Mouse (Mus musculus) megakaryocyte, embryonic 14.5 days (primary cell): ENCODE data around the gene Kifc3. TPM values are rescaled to one million over a fixed set of nuclear protein-coding genes. Genes with fewer than 3 reads are reported as not detected.

Experiments used
- H3K27me3 ChIP-seq: replicated peaks from 2 replicates; pipeline ENCODE3; 2012; ENCODE audit warnings: inconsistent platforms
- H3K36me3 ChIP-seq: replicated peaks from 2 replicates; pipeline ENCODE3; 2012; ENCODE audit warnings: low read length, inconsistent platforms, mixed read lengths
- H3K4me1 ChIP-seq: 2 replicates; pipeline ENCODE4 v1.6.1; 2012; ENCODE audit warnings: inconsistent platforms
- H3K4me3 ChIP-seq: replicated peaks from 2 replicates; pipeline ENCODE3; 2012; ENCODE audit warnings: moderate library complexity, mild to moderate bottlenecking, inconsistent platforms
- H3K9me3 ChIP-seq: 2 replicates; pipeline ENCODE4 v1.6.1; 2012; ENCODE audit warnings: inconsistent platforms
- FLI1 ChIP-seq: IDR thresholded peaks from 2 replicates; pipeline ENCODE4 v1.6.1; 2012; ENCODE audit warnings: low read length, inconsistent platforms, mixed read lengths
- GATA1 ChIP-seq: IDR thresholded peaks from 3 replicates; pipeline ENCODE4 v1.6.1; 2012; ENCODE audit warnings: mixed read lengths, low read length, inconsistent platforms, borderline replicate concordance
- polyA plus RNA-seq: library from polyadenylated mRNA; stranded (reverse); fragments of >175 nt; gene quantifications from 2 replicates; pipeline ENCODE4 v1.2.3, GENCODE M21; 2012; ENCODE audit warnings: low replicate concordance; ENCODE audit not compliant: insufficient read depth

Kifc3 gene
- polyA plus RNA-seq, 1 experiment = 53.9 TPM

DNA sequence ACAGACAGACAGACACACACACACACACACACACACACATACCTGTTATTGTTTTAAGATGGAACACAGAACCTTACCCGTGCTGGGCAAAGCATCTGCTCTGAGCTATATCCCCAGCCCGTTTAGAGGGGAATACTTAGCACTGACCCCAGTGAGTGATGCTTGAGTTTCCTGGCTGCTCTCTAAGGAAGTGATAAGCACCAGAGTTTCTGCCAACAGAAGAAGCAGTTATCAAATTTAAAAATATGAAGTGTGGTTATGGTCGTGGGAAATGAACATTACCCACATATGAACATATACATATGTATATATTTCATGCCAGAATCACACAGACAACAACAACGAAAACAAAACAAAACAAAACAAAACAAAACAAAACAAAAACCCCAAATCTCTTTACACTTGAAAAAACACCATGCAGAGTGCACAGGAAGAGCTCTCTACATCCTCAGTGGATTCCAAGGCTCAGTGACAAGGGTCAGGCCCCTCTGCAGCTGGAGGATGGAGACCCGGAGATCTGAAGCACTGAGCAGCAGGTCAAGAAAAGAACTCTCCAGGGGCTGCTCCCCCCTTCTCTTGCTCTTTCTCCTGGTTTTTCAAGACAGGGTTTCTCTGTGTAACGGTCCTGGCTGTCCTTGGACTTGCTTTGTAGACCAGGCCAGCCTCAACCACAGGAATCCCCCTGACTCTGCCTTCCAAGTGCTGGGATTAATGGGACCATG, 142.6 kb downstream of the Kifc3 start:
- H3K4me3 ChIP-seq = peak overlapping the region; percentile 88
- peaks cover 22% of the 10 kb centered on the region for H3K36me3 ChIP-seq
- no peaks in the 10 kb centered on the region for H3K9me3 ChIP-seq
- H3K4me1 ChIP-seq = peaks cover 91% of the 10 kb centered on the region
- no peak for TF ChIP-seq GATA1
- no peak for TF ChIP-seq FLI1
- no peaks in the 10 kb centered on the region for H3K27me3 ChIP-seq

DNA sequence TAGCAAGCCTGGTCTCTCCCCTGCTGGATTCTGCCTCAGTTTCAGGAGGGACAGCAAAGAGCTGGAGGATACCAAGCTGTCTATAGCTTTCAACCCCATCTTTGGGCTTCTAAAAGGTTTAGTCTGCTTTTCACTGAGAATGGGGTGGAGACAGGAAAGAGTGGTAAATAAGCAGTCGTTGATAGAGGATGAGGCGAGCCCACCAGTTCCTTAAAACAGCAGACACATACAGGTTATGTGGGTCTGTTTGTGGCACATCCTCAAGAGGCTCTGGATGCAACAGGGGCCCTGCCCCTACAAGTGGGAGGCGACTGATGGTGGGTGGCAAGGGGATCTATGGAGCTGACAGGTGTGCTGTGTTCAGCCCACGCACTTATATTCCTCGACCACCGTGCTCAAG, 144.0 kb downstream of the Kifc3 start:
- peaks cover 27% of the 10 kb centered on the region for H3K36me3 ChIP-seq
- no peaks in the 10 kb centered on the region for H3K9me3 ChIP-seq
- H3K4me3 ChIP-seq = peak overlapping the region; percentile 88
- no peaks in the 10 kb centered on the region for H3K27me3 ChIP-seq
- peaks cover 98% of the 10 kb centered on the region for H3K4me1 ChIP-seq
- TF ChIP-seq FLI1 = no peak
- no peak for TF ChIP-seq GATA1

DNA sequence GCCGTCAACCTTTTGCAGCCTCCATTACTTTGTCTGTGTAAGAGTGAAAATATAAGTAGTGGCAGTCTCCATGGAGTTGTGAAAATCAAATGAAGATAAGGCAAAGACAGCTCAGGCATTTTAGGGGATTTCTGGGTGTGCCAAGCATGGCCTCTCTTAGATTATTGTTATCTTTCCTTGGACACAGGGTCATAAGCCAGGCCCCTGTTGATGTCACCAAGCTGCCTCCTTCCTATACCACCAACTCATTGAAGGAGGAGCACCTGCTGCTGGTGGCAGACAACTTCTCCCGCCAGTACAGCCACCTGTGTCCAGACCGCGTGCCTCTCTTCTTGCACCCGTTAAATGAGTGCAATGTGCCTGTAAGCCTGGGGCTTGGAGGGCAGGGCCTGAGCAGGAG, 146.2 kb downstream of the Kifc3 start:
- TF ChIP-seq GATA1 (no peak), FLI1 (no peak)
- H3K4me1 ChIP-seq = peaks cover 94% of the 10 kb centered on the region
- peaks cover 36% of the 10 kb centered on the region for H3K36me3 ChIP-seq
- H3K27me3 ChIP-seq = no peaks in the 10 kb centered on the region
- H3K9me3 ChIP-seq = no peaks in the 10 kb centered on the region
- peak overlapping the region; percentile 30 for H3K4me3 ChIP-seq

DNA sequence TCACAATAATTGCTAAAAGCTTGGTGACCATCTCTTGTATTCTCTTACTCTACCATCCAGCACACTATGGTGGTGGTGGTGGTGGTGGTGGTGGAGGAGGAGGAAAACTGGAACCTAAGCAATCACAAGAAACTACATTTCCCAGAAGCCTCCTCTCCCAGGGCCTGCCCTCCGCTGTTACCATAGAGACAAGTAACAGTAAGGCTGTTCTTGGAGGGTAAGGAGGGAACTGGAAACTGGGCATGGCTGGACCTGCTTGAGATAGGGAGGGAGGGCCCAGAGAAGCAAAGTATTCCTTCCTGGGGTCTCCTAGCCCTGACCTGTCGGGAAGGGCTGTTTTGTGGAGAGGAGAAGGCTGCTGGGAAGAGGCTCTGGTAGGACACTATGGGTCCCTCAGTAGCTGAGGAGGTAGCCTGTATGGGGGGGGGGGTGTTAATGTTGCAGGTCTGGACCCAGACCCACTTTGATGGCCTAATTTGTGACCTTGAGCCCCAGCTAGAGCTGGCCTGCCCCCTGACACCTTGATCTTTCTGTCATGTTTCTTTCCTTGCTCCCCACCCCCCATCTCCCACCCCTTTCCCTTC, 147.6 kb downstream of the Kifc3 start, which contains the start of gene Drc7:
Gene Drc7 (plus strand): TSS at position 177 of the 584 bp plus-strand sequence.
- H3K27me3 ChIP-seq = no peaks in the 10 kb centered on the region
- TF ChIP-seq GATA1 = no peak
- TF ChIP-seq FLI1 = no peak

DNA sequence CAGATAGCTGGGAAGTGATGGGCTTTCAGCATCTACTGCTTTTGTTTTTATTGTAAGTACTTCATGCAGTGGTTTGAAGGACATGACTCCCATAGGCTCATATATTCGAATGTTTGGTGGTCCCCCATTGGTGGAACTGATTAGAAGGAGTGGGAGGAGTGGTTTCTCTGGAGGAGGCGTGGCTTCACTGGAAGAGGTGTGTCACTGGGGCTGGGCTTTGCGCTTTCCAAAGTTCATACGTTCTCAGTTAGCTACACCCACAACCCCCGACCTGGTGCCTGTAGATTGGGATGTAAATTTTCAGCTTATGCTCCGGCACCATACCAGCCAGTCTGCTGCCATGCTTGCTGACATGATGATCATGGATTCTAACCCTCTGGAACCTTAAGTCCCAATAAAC, 148.2 kb downstream of the Kifc3 start:
- TF ChIP-seq GATA1 (no peak), FLI1 (no peak)
- peaks cover 94% of the 10 kb centered on the region for H3K4me1 ChIP-seq
- H3K27me3 ChIP-seq = no peaks in the 10 kb centered on the region
- no peaks in the 10 kb centered on the region for H3K9me3 ChIP-seq
- peaks cover 39% of the 10 kb centered on the region for H3K36me3 ChIP-seq
- H3K4me3 ChIP-seq = no peak overlapping the region

More for the DNA sequence above, 147.6 kb downstream of the Kifc3 start, which contains the start of gene Drc7:
- Histone ChIP-seq H3K4me3 (no peak within 1 kb of the TSS), H3K4me1 (peaks cover 94% of the 10 kb centered on the region), H3K36me3 (peaks cover 39% of the 10 kb centered on the region), H3K9me3 (no peaks in the 10 kb centered on the region)

Other genes starting within 250 kb of the Kifc3 start
- 388 and 1,147 TPM in 2 replicates for gene Adgrg1, start 228.1 kb downstream of the Kifc3 start, polyA plus RNA-seq
- gene Adgrg3, start 185.1 kb downstream of the Kifc3 start, polyA plus RNA-seq = 111 and 126 TPM in 2 replicates
- 0.51 TPM in 1 of 2 replicates, not detected in the other for gene Drc7, start 147.7 kb downstream of the Kifc3 start, polyA plus RNA-seq
- 17.2 and 46.5 TPM in 2 replicates for gene Katnb1, start 121.6 kb downstream of the Kifc3 start, polyA plus RNA-seq
- 0.34 and 0.82 TPM in 2 replicates for gene Cngb1, start 103.8 kb upstream of the Kifc3 start, polyA plus RNA-seq
- gene Tepp, start 107.8 kb upstream of the Kifc3 start, polyA plus RNA-seq = not detected in 2 replicates
- 4.3 and 8.2 TPM in 2 replicates for gene Zfp319, start 129.1 kb upstream of the Kifc3 start, polyA plus RNA-seq
- gene Usb1, start 129.5 kb upstream of the Kifc3 start, polyA plus RNA-seq = 14.1 and 29.0 TPM in 2 replicates
- gene Mmp15, start 149.5 kb upstream of the Kifc3 start, polyA plus RNA-seq = 0.27 TPM in 1 of 2 replicates, not detected in the other
- 12.7 and 20.4 TPM in 2 replicates for gene Cfap20, start 232.1 kb upstream of the Kifc3 start, polyA plus RNA-seq